Mouse (Mus musculus) spleen, postnatal 4 days (tissue): Measurements from ENCODE around the gene Tnpo1.

Experiments used
- DNase-seq, 2 experiments: peaks; one replicate each; pipeline ENCODE4 v3.0.0; 2022; ENCODE audit warnings: low spot score in 2 of 2

Tnpo1 gene

DNA sequence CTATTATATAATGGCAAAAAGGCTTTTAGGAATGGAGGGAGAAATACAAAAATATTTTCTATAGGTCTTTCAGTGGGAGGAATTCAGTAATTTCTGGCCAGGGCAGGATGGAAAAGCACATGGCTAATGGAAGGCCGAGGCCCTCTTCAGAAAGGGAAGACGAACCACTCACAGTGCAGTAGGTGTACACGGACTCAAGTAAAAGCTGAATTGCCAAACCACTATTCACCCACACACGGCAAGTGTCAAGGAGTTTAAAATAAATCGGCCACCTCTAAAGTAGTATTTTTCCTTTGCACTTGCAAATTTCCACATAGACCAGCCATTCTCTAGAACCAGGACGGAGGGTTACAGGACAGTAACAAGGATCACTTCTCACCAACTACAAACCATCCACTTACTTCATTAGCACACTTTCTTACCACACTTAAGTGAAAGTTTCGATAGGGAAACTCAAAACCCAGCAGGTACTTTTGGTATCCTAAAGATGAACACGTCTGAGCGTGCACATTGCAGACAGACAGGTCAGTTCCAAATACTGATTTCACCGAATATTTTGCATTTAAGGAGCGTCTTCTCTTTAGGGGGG is 1.2 kb downstream of the Tnpo1 start:
- no peak for DNase-seq

DNA sequence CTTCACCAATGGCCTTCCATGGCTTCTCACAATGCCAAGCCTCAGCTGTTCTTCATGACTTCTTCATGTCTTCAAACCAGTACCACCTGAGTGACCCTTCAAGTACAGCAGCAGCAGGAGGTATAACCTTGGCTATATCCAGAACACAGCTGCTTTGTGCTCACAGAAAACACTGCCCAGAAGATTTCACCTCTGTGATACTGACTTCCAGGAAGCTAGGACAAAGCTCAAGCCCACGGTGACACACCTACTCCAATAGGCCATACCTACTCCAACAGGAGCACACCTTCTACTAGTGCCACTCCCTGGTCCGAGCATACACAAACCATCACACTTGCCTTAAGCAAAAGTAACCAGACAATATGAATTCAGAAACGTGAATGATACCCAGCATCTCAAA is 3.4 kb downstream of the Tnpo1 start:
- DNase-seq = no peak

DNA sequence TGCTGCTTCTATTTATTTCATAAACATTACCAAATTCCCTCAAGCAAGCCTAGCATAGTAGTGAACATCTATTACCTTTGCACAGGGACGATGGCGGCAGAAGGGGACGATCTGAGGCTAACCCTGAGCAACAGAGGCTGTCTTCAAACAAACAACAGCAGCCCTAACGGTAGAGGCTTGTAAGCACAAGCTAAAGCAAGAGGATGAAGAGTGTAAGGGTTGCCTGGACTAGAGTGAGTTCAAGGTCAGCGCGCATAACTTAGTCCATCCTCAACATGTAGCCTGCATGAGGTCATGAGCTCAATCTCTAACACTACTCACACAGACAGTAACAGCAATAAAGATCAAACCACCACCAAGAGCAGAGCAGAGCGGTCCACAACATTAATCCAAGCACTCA is 4.9 kb downstream of the Tnpo1 start:
- DNase-seq = no peak

DNA sequence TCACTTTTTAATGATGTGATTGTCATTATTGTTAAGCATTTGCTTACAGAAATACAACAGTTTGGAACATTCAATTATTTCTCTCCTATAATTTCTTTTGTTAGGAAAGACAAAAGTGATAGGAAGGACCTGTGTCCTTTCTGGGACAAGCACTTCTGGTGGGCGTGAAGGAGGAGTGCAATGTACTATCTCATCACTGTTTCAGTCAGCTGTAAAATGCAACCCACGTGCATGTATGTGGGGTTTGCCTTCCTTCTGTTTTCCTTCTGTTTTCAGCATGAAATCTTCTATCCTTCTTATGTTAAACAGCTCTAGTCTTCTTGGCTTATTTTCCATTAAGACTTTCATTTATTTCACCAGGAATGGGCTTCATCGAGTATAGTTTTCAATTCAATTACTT is 5.9 kb downstream of the Tnpo1 start:
- DNase-seq = no peak

DNA sequence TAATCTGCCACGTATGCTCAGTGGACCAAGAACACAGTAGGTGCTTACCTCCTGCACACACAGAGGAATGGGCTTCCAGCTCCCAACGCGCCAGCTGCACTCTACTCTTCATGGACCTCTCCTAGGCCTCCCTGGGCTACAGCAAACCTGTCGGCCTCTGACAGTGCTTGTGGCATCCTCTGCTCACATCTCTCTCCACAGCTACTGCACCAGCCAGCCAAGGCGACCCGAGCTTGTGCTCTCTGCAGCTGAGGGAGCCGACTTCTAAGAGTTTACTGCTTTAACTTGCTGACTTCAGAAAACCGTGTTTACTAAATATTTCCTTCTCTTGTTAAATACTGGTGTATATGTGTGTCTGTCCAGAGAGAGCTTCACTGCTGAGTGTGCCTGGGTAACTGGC is 6.5 kb downstream of the Tnpo1 start:
- DNase-seq = no peak

DNA sequence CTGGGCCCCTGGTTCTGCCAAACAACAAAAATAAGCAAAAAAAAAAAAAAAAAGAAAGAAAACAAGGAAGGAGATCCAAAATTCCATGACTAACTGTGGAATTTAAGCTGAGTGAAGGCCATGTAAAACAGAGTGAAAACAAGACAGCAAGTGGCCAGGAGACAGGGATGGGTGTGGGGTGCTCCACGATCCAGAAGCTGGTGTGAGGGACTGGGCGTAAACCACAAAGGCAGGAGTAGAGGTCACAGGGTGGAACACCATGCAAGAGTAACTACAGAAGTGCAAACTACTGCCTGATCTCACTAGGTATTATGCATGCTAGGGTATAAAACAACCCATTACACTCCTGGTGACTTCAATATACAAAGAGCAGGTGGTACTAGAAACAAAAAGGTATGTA is 8.3 kb downstream of the Tnpo1 start:
- no peak for DNase-seq

DNA sequence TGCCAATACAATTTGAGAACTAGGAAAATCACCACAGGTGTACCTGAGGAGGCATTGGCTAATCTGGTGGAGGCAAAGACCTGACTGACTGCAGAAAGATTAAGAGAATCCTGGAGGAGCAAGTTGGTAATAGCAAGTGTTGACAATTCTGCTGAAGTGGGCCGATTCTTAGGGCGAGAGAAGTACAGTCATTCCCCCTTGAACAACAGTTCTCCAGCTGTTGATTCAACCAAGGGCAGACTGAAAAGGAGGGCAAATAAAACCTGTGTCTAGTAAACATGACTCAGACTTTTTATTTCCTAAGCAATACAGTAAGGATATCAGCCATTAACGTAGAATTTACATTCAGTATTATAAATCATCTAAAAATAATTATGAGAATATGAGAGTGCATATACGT is 10.6 kb downstream of the Tnpo1 start:
- no peak for DNase-seq

DNA sequence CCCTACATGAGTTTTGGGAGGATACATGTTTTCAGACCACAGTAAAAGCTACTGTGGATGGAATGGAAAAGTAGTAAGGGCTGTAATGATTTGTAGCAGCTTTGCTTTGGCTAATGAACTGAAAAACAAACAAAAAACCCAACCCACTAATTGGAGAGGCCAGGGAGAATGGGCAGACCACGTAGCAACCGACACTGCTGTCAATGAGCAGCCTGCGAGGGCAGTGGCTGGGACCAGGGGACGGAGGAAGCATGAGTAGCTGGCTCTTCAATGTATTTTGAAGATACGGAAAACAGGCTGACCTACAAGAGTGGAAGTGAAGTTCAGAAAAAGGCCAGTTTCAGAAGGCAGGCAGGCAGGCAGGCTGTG is 11.4 kb downstream of the Tnpo1 start:
- no peak for DNase-seq

DNA sequence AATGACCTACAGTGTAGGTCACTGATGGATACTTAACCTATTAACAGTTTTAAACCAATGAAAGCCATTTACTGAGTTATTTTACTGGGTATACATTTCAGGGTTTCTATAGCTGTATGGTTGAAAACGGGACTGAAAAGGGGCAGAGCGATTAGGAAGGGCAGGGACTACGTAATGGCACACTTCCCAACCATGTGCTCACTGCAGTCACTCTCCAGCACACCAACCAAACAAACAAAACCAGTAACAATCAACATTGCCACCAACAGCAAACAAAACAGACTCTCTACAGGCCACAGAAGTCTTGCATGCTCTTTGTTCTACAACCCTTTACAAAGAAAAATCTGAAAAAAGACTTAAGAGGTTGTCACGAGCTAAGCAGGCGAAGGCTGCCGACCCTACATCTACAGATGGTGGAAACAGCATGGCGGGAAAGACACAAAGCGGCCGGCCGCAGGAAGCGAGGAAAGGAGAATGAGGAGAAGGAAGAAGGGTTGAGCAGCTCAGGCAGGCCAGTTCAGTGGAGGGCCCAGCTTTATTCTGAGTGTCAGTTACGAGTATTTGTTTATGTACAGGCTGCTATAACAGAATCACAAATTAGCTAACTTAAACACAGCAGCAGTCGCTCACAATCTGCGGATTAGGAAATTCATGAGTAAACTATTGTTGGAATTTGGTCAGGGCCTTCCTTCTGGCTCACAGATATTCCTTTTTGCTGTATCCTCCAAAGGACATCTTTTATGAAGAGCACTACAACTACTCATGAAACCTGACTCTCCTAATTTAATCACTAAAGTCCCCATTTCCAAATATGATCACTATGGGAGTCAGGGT is 12.0 kb downstream of the Tnpo1 start:
- DNase-seq = no peak

DNA sequence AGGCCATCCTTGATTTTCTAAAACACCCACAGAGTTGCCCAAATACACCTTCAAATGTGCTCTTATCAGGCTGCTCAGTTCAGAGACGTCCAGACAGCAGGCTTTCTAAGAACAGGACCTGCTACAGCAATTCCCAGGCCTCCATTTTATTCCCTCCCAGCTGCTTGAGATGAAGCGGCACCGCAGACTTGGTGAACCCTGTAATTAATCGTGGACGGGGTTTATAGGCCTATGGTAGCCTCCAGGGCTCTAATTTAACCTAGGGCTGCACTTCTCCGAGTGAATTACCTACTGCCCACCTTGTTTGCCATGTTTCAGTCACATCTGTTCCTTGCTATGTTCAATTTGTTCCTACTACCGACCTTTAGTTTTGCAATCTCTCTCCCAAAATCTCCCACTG is 13.0 kb downstream of the Tnpo1 start:
- DNase-seq = no peak

DNA sequence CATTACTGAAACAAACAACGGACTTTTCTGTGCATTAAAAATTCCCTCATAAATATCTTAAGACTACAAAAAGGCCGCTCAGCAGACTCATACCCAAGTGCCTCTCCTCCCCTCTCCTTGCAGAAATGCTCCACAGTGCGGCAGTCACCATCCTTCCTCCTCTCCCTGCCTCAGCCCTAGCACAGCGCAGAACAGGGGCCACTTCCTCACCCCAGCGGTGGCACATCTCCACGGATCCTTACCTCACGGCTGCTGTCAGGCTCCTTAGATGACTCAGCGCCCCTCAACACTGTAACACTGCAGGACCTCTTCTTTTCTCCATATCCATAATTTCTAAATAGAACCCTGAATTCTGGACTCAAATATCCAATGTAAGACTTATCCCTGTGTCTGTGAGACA is 13.6 kb downstream of the Tnpo1 start:
- no peak for DNase-seq

DNA sequence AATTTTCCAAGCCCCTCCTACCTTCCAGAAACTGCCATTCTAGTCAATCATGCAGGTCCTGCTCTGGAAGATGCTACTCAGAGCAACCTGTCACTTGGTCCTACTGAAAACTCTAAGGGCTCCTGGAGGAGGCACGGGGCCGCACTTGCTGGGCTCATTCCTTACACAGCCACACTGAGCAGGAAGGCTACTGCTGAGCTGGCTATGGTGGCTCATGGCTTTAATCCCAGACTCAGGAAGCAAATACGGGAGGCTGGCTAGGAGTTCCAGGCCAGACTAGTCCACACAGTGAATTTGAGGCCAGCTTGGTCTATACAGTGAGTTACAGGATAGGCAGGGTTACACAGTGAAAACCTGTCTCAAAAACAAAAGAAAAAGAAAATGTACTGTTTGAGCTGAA is 15.4 kb downstream of the Tnpo1 start:
- no peak for DNase-seq

DNA sequence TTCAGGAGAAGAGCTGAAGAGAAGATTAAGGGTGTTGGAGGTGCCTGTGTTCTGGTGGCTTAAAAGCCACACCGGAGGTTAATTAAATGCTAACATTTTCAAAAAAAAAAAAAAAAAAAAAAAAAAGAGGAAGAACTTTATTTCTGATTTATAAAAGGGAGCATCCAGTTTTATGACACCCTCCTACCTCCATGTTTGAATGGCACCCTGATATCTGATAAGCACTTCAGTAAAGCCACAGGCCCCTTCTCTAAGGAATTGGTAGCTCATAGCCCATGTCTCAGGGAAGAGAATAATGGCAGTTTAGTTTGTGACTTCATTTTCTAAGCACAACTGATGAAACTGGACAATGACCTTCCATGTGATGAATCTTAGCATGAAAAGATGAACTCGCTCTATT is 21.6 kb downstream of the Tnpo1 start:
- DNase-seq = no peak

DNA sequence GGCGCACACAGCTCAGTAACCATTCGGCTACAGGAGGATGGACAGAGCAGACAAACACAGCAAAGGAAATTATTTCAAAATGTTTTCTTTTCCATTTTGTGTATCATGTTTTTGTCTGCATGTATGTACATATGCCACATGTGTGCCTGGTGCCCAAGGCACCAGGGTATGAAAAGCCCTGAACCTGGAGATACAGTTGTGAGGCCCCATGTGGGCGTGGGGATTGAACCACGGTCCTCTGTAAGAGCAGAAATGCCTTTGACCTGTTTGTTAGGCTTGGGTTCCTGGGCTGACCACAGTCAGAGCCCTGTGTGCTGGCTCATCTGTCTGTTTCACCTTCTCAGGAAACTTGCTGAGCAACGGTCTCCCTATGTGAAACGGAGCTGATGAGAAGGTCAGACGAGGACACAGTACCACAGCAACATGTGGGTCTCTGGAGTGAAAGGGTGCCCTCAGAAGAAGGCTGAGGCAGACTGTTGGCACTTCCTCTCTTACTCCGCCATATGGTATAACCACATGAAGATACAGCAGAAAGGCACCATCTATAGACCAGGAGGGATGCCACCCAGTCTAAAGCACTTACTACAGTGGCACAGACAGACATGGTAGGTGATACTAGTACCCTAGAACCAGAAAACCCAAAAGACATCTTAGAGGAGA is 23.7 kb downstream of the Tnpo1 start:
- no peak for DNase-seq

DNA sequence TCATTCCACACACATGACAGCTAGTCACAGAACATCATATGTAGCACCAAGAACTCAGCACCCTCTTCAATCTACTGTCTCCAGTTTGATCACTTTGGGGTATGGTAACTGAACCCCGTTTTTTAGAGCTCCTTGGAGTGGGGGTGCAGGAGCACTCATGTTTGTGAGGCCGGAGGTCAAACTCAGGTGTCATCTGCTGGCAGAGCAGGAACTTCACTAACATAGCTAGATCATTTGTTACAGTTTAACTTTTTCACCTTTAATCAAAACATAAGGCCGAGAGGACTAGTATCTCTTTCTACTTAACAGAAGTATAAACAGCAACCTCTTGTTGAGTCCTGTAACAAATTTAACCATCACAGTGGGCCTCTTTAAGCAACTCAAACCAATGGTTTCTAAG is 26.6 kb downstream of the Tnpo1 start:
- no peak for DNase-seq

DNA sequence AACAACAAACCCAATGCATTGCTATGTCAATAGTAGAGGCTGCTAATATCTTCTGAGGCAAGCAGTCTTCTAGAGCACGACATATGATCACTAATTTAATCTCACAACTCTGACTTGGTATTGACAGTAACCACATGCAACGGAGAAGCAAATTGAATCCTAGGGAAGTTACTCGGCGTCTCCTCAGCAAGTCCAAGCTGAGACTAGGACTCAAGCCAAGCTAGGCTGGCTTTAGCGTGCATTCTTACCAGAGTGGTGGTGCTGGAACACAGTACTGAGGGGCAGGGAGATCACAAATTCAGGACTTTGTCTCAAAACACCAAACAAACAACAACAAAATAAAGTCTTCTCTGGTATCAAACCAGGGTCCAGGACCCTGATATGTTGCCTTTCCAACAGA is 28.6 kb downstream of the Tnpo1 start:
- no peak for DNase-seq

DNA sequence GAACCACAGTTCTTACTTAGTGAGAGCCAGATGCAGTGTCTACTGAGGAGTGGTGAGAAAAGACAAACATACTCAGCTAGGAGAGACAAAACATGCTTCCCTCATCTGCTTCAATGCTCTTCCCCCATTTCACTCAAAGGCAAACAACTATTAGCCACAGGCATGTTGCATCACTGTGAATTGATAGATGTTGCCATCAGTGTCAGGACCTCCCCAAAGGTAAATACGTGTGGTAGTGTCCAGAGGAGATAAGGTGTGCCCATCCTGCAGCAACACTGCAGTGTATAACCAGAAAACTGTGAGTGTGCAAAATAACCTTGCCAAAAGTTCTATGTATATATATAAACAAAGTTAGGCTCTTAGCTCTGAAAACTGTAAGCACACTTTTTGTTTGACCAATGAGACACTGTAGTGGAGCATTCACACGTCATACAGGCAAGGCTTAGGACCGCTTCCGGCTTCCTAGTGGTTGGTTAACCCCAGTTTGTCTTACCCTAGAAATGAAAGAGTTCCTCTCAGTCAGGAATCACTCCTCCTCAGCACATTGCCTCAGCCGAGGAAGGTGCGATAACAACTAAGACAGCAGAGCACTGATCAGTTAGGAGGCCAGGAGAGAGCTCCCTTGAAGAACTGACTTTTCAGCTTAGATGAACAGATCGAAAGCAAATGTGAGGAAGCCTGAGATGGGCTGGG is 29.6 kb downstream of the Tnpo1 start:
- no peak for DNase-seq

DNA sequence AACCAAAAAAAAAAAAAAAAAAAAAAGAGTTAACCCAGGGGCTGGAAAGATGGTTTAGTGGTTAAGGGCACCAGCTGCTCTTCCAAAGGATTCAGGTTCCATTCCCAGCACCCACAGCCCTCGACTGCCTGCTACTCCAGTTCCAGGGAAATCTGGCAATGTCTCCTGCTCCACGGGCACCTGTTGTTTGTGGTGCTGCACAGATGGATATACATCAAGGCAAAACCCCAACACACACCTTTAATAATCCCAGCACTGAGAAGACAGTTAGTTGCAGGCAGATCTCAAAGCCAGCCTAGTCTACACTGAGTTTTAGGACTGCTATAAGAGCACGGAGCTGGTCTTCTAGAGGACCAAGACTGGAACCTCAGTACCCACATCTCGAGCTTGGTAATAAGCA is 30.2 kb downstream of the Tnpo1 start:
- DNase-seq = no peak

DNA sequence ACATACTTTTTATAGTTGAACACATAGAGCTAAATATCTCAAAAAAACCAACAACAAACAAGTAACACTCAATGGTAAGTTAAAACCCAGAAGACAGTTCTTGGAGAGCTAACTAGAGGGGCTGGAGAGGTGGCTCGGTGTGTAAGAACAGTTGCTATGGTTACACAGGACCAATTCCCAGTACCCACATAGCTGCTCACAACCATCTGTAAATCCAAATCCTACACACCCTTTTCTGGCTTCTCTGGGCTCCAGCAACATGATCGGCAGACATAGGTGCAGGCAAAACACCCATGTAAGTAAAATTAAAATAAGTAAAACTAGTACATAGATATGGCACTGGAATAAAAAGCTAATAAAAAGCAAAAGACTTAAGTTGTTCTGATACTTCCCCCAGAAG is 31.3 kb downstream of the Tnpo1 start:
- no peak for DNase-seq

DNA sequence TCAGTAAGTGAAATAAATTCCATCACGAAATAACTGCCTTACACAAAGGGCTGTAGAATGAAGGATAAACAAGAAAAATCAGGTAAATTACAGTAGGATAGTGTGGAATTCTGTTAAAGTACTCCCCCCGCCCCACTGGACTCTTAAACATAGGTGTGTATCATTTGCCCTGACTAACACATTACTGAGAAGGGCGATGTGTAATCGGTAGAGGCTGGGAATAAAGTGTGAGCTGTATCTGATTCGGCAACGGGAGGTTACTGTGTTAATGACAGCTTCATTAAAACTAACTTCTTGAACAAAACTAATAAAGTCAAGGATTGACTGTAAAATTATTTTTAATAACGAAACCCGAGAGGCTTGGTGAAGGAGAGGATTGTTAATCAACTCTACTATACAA is 34.7 kb downstream of the Tnpo1 start:
- no peak for DNase-seq

DNA sequence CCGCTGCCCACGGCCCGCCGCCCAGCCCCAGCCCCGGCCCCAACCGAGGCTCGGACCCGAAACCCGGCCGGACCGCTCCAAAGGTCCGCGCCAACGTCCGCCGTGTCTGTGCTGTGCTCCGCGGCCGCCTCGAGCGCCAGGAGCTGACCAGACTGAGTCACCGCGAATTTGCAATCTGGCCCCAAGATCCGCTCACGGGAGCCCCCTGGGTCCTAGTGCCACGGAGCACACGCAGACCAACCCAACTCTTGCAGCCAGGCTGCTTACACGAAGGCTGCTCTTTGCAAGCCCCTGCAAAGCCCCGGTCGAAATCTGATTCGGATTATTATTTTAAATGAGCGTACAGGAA is 35.3 kb downstream of the Tnpo1 start:
- DNase-seq = peak; percentile 81 to 90

DNA sequence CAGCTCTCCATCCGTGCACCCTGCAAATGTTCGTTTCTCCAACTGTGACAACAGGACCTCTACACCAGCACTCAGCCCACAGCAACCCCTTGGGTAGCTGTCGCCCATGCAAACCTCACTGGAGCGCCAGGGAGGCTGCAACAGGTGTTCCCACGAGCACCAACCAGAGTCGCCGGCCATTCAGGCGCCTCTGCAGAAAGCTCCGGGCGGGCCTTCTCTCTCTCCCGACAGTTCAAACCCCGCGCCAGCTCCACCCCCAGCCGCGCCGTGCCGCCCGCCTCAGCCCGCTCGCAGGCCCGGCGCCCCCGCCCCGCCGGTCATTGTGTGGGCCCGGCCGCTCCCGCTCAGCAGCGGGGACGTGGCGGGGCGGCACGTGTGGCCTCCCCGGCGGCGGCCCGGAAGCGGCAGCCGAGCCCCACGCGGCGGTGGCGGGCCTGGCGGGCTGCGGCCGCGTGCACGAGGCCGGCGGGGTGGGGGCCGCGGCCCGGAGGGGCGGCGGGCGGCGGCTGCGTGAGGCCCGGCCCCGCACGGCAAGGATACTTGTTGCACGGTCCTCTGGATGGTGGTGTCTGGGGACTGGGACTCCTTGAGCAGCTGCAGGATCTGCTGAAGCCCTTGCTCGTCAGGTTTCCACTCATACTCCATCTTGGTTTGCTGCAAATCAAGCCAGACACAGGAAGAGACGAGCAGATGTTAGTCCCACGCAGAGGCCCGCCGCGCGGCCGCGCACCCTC is 35.9 kb downstream of the Tnpo1 start:
- DNase-seq = peak; percentile 69 to 85
